Mouse (Mus musculus): ENCODE measurements at regions not wholly inside any gene's neighbourhood (a gene's known extent, or its start where the extent isn't known, plus 50 kb on each side); places are given as distances from the start of the nearest gene placed in this dataset.
A peak's percentile ranks its signal among the peaks of the same experiment; 100 is the strongest.

DNA sequence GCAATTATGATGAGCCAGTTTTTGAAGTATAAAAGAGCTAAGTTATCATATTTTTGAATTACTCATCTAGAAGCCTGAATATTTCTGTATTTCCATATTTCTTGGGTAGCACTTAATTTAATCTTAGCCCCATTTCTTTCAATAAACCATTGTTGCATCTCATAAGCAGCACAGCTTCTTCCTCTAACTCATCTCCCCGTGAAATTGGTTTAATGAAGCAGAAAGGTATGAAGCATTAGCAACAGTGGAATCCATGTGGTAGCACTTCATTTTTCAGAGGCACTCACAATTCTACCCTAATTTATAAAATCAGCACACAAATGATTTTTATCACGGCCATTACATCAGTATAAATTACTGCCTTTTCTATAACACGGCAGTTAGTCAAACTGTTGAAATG is 149.3 kb downstream of the Sox3 start:
- WGBS, result 74% methylated on average over 3 of the region's 3 CpGs
- DNase-seq (ENCODE audit: low spot score, missing footprints), result no peak
- H3K4me2 ChIP-seq, result no peak overlapping the region

DNA sequence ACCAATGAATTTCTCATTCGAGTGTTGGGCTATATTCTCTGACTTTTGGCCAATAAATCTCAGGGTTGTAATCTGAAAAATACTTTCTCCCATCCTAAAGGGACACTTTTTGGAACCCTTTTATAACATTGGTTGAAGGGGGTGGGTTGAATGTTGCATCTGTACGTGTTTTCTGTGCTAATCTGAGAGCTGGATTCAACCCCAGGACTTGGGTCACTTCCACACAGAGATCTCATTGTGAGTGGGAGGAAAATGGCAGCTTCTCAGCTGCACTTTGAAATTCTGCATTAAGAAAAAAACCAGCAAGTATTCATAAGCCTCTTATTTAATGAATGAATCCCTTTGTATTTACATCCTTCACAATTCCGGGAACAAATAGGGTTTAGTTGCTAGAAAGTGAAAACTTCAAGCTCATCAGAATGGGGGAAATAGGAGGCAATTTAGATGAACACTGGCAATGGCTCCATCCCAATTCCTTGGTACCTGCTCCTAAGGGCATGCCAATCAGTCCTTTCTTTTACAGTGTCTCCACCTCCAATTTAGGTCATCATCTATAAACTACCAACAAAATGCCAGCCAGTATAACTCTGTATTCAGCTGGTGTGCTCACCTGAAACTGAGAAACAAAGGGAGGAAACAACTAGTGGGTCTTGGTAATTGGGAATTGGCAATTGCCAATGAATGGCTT is 150.1 kb downstream of the Sox3 start:
- Histone ChIP-seq H3K36me3 (ENCODE audit: control insufficient read depth, insufficient read depth, low read length) (no peaks in the 10 kb centered on the region), H3K4me1 (ENCODE audit: control insufficient read depth, insufficient read depth, low read length) (no peaks in the 10 kb centered on the region), H3K27ac (ENCODE audit: low read depth, low read length) (no peak overlapping the region), H3K4me3 (ENCODE audit: low read depth, low read length) (no peak overlapping the region), H3K9me3 (ENCODE audit: control insufficient read depth, low read length) (no peaks in the 10 kb centered on the region), H3K4me2 (no peak overlapping the region), H3K27me3 (ENCODE audit: control insufficient read depth, insufficient read depth, low read length) (no peaks in the 10 kb centered on the region), H3K9ac (ENCODE audit: low read length) (no peak overlapping the region)
- 79% methylated on average over 3 of the region's 3 CpGs for WGBS
- DNase-seq (ENCODE audit: low spot score, missing footprints) (no peak), ATAC-seq (ENCODE audit: low FRiP score) (no peak)

More for the DNA sequence above, 149.3 kb downstream of the Sox3 start:
- Histone ChIP-seq H3K9me3 (ENCODE audit: control insufficient read depth, low read length) (no peaks in the 10 kb centered on the region), H3K27me3 (ENCODE audit: control insufficient read depth, insufficient read depth, low read length) (no peaks in the 10 kb centered on the region), H3K9ac (ENCODE audit: low read length) (no peak overlapping the region), H3K36me3 (ENCODE audit: control insufficient read depth, insufficient read depth, low read length) (no peaks in the 10 kb centered on the region), H3K27ac (ENCODE audit: low read depth, low read length) (no peak overlapping the region), H3K4me3 (ENCODE audit: low read depth, low read length) (no peak overlapping the region), H3K4me1 (ENCODE audit: control insufficient read depth, insufficient read depth, low read length) (no peaks in the 10 kb centered on the region)
- ATAC-seq (ENCODE audit: low FRiP score), result no peak

DNA sequence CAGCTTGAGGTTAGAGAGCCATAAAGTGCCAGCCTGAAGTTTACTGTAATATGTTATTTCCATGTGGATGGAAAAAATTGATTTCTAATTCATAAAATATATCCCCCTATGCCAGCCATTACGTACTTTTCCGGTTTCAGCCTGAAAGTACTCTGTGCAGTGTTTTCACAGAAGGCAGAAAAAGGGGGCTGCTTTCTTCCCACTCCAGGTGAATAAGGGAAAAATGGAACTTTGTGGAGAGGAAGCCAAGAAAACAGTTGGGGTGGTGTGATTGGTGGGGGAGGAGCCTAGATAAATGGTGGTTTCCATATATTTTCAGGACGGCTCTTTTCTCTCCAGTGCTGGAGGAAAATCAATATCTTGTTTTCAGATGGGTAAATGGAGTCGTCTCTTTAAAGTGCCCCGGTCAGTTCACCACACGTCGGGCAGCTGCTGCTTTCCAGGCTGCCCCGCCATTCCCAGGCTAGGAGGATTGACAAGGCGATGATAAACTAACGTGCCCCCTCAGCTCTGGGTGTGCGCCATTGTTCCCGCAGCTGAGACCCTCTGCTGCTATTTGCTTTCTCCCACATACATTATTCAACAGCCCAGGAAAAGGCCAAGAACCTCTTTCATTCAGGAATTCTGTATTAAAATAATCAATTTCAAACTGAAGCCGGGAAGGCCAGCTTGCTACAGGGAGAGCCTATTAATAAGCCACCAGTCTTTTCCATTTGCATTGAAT is 127.1 kb upstream of the Atp11c start:
- Histone ChIP-seq H3K27me3 (ENCODE audit: control insufficient read depth, insufficient read depth, low read length) (no peaks in the 10 kb centered on the region), H3K9me3 (ENCODE audit: control insufficient read depth, low read length) (no peaks in the 10 kb centered on the region), H3K4me3 (ENCODE audit: low read depth, low read length) (no peak overlapping the region), H3K36me3 (ENCODE audit: control insufficient read depth, insufficient read depth, low read length) (no peaks in the 10 kb centered on the region), H3K4me1 (ENCODE audit: control insufficient read depth, insufficient read depth, low read length) (peaks cover 13% of the 10 kb centered on the region), H3K9ac (ENCODE audit: low read length) (no peak overlapping the region), H3K27ac (ENCODE audit: low read depth, low read length) (peak overlapping the region; percentile 47; the same call in 1 of the 2 replicates), H3K4me2 (peak overlapping the region; percentile 15; the same call in 1 of the 2 replicates)
- DNase-seq (ENCODE audit: low spot score, missing footprints) (peak; percentile 89), ATAC-seq (ENCODE audit: low FRiP score) (peak; percentile 94)
- WGBS, result 28% methylated on average over 13 of the region's 13 CpGs

DNA sequence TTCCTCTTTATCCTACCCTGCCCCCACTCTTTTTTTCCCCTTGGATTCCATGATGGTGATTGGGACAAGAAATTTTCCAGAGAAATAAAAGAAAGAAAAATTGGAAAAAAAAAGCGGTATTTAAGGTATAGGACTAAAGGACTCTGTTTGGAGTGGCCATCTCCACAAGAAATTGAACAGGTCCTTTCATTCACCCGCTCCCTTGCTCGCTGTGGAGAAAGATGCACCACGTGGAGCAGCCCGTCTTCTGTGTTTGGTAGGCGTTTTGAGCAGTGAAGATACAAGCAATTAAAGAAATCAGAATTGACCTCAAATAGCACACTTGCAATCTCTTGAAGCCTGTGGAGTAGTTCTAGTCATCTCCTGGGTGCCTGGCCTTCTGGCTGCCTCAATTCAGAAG is 126.3 kb upstream of the Atp11c start:
- no peaks in the 10 kb centered on the region for H3K9me3 ChIP-seq (ENCODE audit: control insufficient read depth, low read length)
- DNase-seq (ENCODE audit: low spot score, missing footprints), result peak; percentile 80
- ATAC-seq (ENCODE audit: low FRiP score), result no peak
- H3K27ac ChIP-seq (ENCODE audit: low read depth, low read length), result peak overlapping the region; percentile 35; the same call in 1 of the 2 replicates
- H3K4me1 ChIP-seq (ENCODE audit: control insufficient read depth, insufficient read depth, low read length), result peaks cover 13% of the 10 kb centered on the region
- H3K9ac ChIP-seq (ENCODE audit: low read length), result no peak overlapping the region
- H3K4me2 ChIP-seq, result peak overlapping the region; percentile 35; the same call in 1 of the 2 replicates
- H3K36me3 ChIP-seq (ENCODE audit: control insufficient read depth, insufficient read depth, low read length), result no peaks in the 10 kb centered on the region
- H3K4me3 ChIP-seq (ENCODE audit: low read depth, low read length), result no peak overlapping the region
- 31% methylated on average over 6 of the region's 6 CpGs for WGBS
- no peaks in the 10 kb centered on the region for H3K27me3 ChIP-seq (ENCODE audit: control insufficient read depth, insufficient read depth, low read length)

DNA sequence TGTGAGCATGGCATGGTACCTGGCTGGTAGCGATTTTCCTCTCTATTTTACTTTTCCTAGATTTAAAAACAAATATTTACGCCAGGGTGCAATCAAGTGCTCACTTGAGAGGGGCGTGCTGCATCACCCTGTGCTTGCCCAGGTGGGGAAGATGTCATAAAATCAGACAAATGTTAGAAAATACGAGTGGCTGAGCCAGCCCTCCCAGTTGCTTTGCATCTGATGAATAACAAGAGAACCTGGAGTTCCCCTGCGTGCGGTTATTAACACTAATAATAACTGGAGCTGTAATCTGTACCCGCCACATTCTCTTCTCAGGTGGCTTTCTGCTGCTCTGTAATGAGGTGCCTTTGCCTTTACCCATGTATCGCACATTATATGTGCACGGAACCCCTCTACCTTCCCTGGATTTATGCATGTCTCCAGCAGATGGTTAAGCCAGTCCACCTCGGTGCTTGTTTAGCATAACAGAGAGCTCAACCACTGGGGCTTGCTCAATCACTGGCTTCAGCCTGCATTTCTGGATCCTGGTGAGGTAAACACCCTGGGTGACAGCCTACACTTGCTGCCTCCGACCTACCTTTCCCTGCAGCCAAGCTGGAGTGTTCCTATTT is 125.8 kb upstream of the Atp11c start:
- Histone ChIP-seq H3K9ac (ENCODE audit: low read length) (no peak overlapping the region; the same call in 1 of the 2 replicates), H3K4me2 (peak overlapping the region; percentile 35), H3K4me1 (ENCODE audit: control insufficient read depth, insufficient read depth, low read length) (peaks cover 13% of the 10 kb centered on the region), H3K27ac (ENCODE audit: low read depth, low read length) (no peak overlapping the region), H3K36me3 (ENCODE audit: control insufficient read depth, insufficient read depth, low read length) (no peaks in the 10 kb centered on the region), H3K27me3 (ENCODE audit: control insufficient read depth, insufficient read depth, low read length) (no peaks in the 10 kb centered on the region), H3K4me3 (ENCODE audit: low read depth, low read length) (peak overlapping the region; percentile 9; the same call in 1 of the 2 replicates), H3K9me3 (ENCODE audit: control insufficient read depth, low read length) (no peaks in the 10 kb centered on the region)
- DNase-seq (ENCODE audit: low spot score, missing footprints) (peak; percentile 88), ATAC-seq (ENCODE audit: low FRiP score) (peak; percentile 51; the same call in 1 of the 2 replicates)
- WGBS, result 15% methylated on average over 11 of the region's 11 CpGs

DNA sequence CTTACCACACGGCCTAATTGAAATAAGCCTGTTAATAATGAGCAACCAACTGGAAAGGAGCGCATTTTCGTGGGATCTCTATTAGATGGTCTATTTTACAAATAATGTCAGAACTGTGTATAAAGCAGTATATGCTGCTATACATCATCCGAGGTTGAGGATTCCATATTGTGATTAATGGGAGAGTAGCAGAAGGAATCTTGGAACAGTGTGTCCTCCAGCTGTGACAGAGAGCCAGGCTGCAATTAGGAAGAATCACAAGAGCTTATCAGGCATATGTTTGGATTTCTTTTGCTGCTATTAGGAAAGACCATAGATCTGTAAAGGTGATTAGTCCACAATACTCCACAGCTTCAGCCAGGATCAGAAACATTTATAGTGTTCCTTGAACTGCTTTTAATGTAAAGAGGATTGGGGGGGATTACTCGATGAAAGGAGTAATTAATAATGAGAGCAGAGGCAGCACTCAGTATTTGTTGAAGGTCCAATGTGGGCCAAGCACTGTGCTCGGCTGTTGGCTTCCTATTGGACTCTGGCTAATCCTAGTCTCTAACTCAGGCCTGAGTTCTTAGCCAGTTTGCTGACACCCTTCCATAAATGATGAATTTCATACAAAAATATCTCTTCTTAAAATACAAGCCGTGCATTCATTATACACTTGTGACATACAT is 88.7 kb upstream of the Atp11c start:
- Histone ChIP-seq H3K4me1 (ENCODE audit: control insufficient read depth, insufficient read depth, low read length) (no peaks in the 10 kb centered on the region; the same call in 1 of the 2 replicates), H3K27ac (ENCODE audit: low read depth, low read length) (no peak overlapping the region), H3K9ac (ENCODE audit: low read length) (no peak overlapping the region), H3K4me2 (no peak overlapping the region), H3K9me3 (ENCODE audit: control insufficient read depth, low read length) (no peaks in the 10 kb centered on the region), H3K4me3 (ENCODE audit: low read depth, low read length) (no peak overlapping the region), H3K36me3 (ENCODE audit: control insufficient read depth, insufficient read depth, low read length) (no peaks in the 10 kb centered on the region), H3K27me3 (ENCODE audit: control insufficient read depth, insufficient read depth, low read length) (no peaks in the 10 kb centered on the region)
- no peak for ATAC-seq (ENCODE audit: low FRiP score)
- DNase-seq (ENCODE audit: low spot score, missing footprints), result no peak
- 58% methylated on average over 7 of the region's 7 CpGs for WGBS

DNA sequence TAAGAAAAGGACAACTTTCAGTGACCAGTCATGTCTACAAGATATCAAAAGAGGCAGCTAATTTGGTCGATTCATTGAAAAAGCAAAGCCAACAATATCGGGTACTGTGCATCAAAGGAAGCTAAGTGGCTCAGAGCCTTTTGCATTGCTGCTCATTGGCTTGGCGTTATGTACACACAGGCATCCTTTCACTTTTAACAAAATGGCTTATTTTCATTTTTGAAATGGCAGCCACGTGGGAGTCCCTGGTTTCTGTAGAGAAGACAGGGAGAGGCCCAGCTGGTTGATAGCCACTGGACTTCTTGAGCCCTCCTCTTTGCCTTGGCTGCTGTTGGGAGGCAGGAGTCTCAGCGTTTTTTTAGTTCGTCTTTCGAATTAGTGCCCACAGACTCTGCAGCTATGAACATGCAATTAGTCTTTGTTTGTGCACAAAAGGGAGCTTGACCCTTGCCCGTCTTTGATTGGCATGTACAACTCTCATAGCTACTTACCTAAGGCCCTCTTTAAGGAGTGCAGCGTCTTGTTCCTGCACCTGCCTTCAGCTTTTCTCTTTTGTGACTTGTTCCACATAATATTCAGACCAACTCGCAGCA is 52.3 kb upstream of the Atp11c start:
- ATAC-seq (ENCODE audit: low FRiP score), result no peak

More for the DNA sequence above, 52.3 kb upstream of the Atp11c start:
- Histone ChIP-seq H3K4me3 (ENCODE audit: low read depth, low read length) (no peak overlapping the region), H3K27ac (ENCODE audit: low read depth, low read length) (no peak overlapping the region), H3K9me3 (ENCODE audit: control insufficient read depth, low read length) (no peaks in the 10 kb centered on the region), H3K9ac (ENCODE audit: low read length) (no peak overlapping the region), H3K36me3 (ENCODE audit: control insufficient read depth, insufficient read depth, low read length) (no peaks in the 10 kb centered on the region), H3K27me3 (ENCODE audit: control insufficient read depth, insufficient read depth, low read length) (no peaks in the 10 kb centered on the region), H3K4me1 (ENCODE audit: control insufficient read depth, insufficient read depth, low read length) (no peaks in the 10 kb centered on the region), H3K4me2 (no peak overlapping the region)
- 54% methylated on average over 10 of the region's 10 CpGs for WGBS
- peak; percentile 73 for DNase-seq (ENCODE audit: low spot score, missing footprints)
